Mouse (Mus musculus) cerebellum, adult 2 months (tissue): ENCODE results near the gene Fam149b. TPM values are rescaled to one million over a fixed set of nuclear protein-coding genes. Genes with fewer than 3 reads are reported as not detected.
"Not testable (repeated sequence)": the region's sequence is repeated elsewhere in the genome, so short reads cannot be mapped to it uniquely, and the experiment has no call there.

Experiments used
- DNase-seq, 2 experiments: peaks; one replicate each; pipeline ENCODE4 v3.0.0; 2021
- H3K27ac ChIP-seq: fragments of 200-500 bp; 2 replicates; pipeline ENCODE4 v1.5.1; 2012; ENCODE audit warnings: low read length, control low read depth, inconsistent platforms; ENCODE audit not compliant: insufficient read depth
- H3K27me3 ChIP-seq: fragments of 200-500 bp; 2 replicates; pipeline ENCODE4 v1.6.1; 2012; ENCODE audit warnings: inconsistent platforms, mild to moderate bottlenecking, low read length, moderate library complexity; ENCODE audit not compliant: control insufficient read depth, insufficient read depth
- H3K4me1 ChIP-seq: fragments of 200-500 bp; 2 replicates; pipeline ENCODE4 v1.6.1; 2011; ENCODE audit warnings: low read length; ENCODE audit not compliant: control insufficient read depth, insufficient read depth
- H3K4me3 ChIP-seq: fragments of 200-500 bp; replicated peaks from 2 replicates; pipeline ENCODE3; 2011; ENCODE audit warnings: mild to moderate bottlenecking, low read depth, low read length, control low read depth; ENCODE audit not compliant: insufficient read depth
- CTCF ChIP-seq: fragments of 200-500 bp; IDR thresholded peaks from 2 replicates; pipeline ENCODE4 v1.5.1; 2011; ENCODE audit warnings: low read depth, mild to moderate bottlenecking, control low read depth, low read length, moderate library complexity, borderline replicate concordance; ENCODE audit not compliant: insufficient read depth
- POLR2A ChIP-seq: fragments of 200-500 bp; IDR thresholded peaks from 2 replicates; pipeline ENCODE4 v1.6.1; 2011; ENCODE audit warnings: low read length, control low read depth, borderline replicate concordance; ENCODE audit not compliant: insufficient read depth
- WGBS: fragments of 180-500 bp; shearing (Covaris S2); methylation state at CpG from one replicate; pipeline ENCODE4 v1.1.7; 2018; 5-methylcytosine and 5-hydroxymethylcytosine counted together
- polyA plus RNA-seq: library from polyadenylated mRNA; depleted of rRNA; stranded (reverse); fragments of >200 nt; gene quantifications from 2 replicates; pipeline ENCODE4 v1.2.3, GENCODE M21; 2012; rRNA removed

The Fam149b gene
- 53.0 and 59.0 TPM in 2 replicates for polyA plus RNA-seq

DNA sequence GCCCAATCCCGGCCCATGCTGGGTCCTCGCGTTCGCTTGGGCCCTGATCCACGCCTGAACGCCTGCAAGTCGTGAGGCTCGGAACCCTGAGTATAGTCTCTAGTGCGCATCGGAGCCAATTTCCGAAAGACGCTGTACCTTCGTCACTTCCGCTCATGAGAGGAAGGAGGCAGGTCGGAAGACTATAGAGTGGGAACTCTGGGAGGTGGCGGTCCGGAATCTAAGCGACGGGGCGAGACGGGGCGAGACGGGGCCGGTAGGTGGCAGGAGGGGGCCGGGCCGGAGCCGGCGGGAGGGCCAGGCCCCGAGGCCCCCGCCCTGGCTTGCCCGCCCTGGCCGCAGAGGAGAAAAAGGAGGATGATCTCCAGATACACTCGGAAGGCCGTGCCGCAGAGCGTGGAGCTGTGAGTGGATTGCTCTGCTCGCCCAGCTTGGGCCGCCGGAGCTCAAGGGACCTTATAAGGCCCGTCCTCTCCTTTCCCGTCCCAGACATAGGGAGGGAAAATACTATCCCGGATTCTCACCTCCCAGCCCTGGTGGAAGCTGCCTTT, at the start of gene Fam149b, which contains the start of gene Ecd:
Gene Fam149b, plus strand, starts transcription at position 172 of the 551 bp plus-strand sequence.
Gene Ecd, minus strand, starts transcription at position 131 of the 551 bp plus-strand sequence.
- under 1% methylated on average over 42 of the region's 42 CpGs for WGBS
- Histone ChIP-seq H3K27ac (peak within 1 kb of the TSS; percentile 77), H3K4me1 (peaks cover 6% of the 10 kb centered on the region), H3K4me3 (peak within 1 kb of the TSS; percentile 98), H3K27me3 (no peaks in the 10 kb centered on the region)
- no peak for TF ChIP-seq CTCF
- peak; percentile 66 for TF ChIP-seq POLR2A
- peak; percentile 91 to 94 for DNase-seq

- H3K27ac ChIP-seq, H3K4me3 ChIP-seq, H3K4me1 ChIP-seq, H3K27me3 ChIP-seq, DNase-seq: not testable (repeated sequence)
- 72% methylated on average over 2 of the region's 2 CpGs for WGBS
These were observed 42.9 kb upstream of the Fam149b start for GRCm38 (mm10) chr14:20305085-20305484.

- WGBS = 78% methylated on average over 1 of the region's 1 CpGs
- TF ChIP-seq POLR2A = no peak
- no peak for TF ChIP-seq CTCF
- no peaks in the 10 kb centered on the region for H3K4me1 ChIP-seq
- no peaks in the 10 kb centered on the region for H3K27me3 ChIP-seq
- H3K4me3 ChIP-seq = no peak overlapping the region
- DNase-seq = no peak
- H3K27ac ChIP-seq = no peak overlapping the region
These were observed 32.8 kb upstream of the Fam149b start for GRCm38 (mm10) chr14:20315137-20315536.

DNA sequence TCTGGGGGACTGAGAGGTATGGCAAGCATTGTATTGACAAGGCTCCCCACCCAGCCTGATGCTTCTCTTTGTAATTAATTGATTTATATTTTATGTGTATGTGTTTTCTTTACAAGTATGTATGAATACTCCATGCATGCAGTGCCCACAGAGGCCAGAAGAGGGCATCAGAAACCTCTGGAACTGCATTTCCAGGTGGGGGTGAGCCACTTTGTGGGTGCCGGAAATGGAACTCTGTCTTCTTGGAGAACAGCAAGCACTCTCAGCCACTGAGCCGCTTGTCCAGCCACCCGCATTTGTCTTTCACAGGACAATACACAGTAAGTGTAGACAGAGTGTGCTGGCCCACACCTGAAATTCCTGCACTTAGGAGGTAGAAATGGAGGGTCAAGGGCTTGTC, 28.5 kb upstream of the Fam149b start:
- 72% methylated on average over 3 of the region's 3 CpGs for WGBS
- DNase-seq = peak in 1 of 2 experiments; percentile 27

GRCm38 (mm10) chr14:20324196-20324595, 23.8 kb upstream of the Fam149b start:
- H3K4me3 ChIP-seq = no peak overlapping the region
- no peaks in the 10 kb centered on the region for H3K27me3 ChIP-seq
- no peaks in the 10 kb centered on the region for H3K4me1 ChIP-seq
- no peak for DNase-seq
- TF ChIP-seq CTCF = no peak
- TF ChIP-seq POLR2A = no peak
- H3K27ac ChIP-seq = no peak overlapping the region
- WGBS = 94% methylated on average over 9 of the region's 9 CpGs

More for the DNA sequence above, 28.5 kb upstream of the Fam149b start:
- no peaks in the 10 kb centered on the region for H3K4me1 ChIP-seq
- H3K27ac ChIP-seq = no peak overlapping the region
- TF ChIP-seq POLR2A (no peak), CTCF (peak; percentile 42; the same call in 1 of the 2 replicates)
- no peaks in the 10 kb centered on the region for H3K27me3 ChIP-seq
- no peak overlapping the region for H3K4me3 ChIP-seq

- no peaks in the 10 kb centered on the region for H3K4me1 ChIP-seq
- no peak for DNase-seq
- no peak overlapping the region for H3K27ac ChIP-seq
- no peak overlapping the region for H3K4me3 ChIP-seq
- no peaks in the 10 kb centered on the region for H3K27me3 ChIP-seq
- WGBS = 72% methylated on average over 9 of the region's 9 CpGs
- TF ChIP-seq CTCF (no peak), POLR2A (no peak)
These were observed 19.5 kb upstream of the Fam149b start for GRCm38 (mm10) chr14:20328474-20328873.

- TF ChIP-seq CTCF (no peak), POLR2A (no peak)
- H3K4me1 ChIP-seq = no peaks in the 10 kb centered on the region
- H3K4me3 ChIP-seq = no peak overlapping the region
- DNase-seq = no peak
- H3K27me3 ChIP-seq = no peaks in the 10 kb centered on the region
- WGBS = 94% methylated on average over 4 of the region's 4 CpGs
- H3K27ac ChIP-seq = no peak overlapping the region
These were observed 16.6 kb upstream of the Fam149b start for GRCm38 (mm10) chr14:20331316-20331715.

GRCm38 (mm10) chr14:20339415-20339814, 8.5 kb upstream of the Fam149b start:
- no peaks in the 10 kb centered on the region for H3K4me1 ChIP-seq
- no peaks in the 10 kb centered on the region for H3K27me3 ChIP-seq

More at GRCm38 (mm10) chr14:20339415-20339814, 8.5 kb upstream of the Fam149b start:
- no peak overlapping the region for H3K4me3 ChIP-seq
- DNase-seq = no peak
- TF ChIP-seq POLR2A (no peak), CTCF (no peak)
- no peak overlapping the region for H3K27ac ChIP-seq
- WGBS = 95% methylated on average over 5 of the region's 5 CpGs
